Mouse (Mus musculus) adrenal gland, postnatal 25 days (tissue): ENCODE measurements around the gene Fam160a2. TPM values are rescaled to one million over a fixed set of nuclear protein-coding genes. Genes with fewer than 3 reads are reported as not detected.

ENCODE experiments used
- DNase-seq: peaks from one replicate; pipeline ENCODE4 v3.0.0; 2021; ENCODE audit warnings: mixed read lengths
- long read RNA-seq: library from polyadenylated mRNA; stranded (forward); transcript quantifications from one replicate; pipeline ENCODE4 v2.0.0, GENCODE M21; 2021
- total RNA-seq: library from RNA; stranded (reverse); gene quantifications from 2 replicates; pipeline ENCODE4 v1.2.3, GENCODE M21; 2021

The Fam160a2 gene
- 33.2 and 33.3 TPM in 2 replicates for total RNA-seq
- long read RNA-seq, full-length matches to known transcripts = 18 of 32 reads
- long read RNA-seq, partial matches to known transcripts = 6 of 32 reads
- long read RNA-seq, other reads (novel, unspliced or antisense) = 8 of 32 reads

- DNase-seq = peak; percentile 100
Measured at GRCm38 (mm10) chr7:105399935-105400624, at the start of gene Fam160a2. Gene Fam160a2 (minus strand): TSS chr7:105400054.

- no peak for DNase-seq
Measured at GRCm38 (mm10) chr7:105445076-105445475, 45.2 kb upstream of the Fam160a2 start.

- DNase-seq = no peak
Measured at GRCm38 (mm10) chr7:105441426-105441825, 41.6 kb upstream of the Fam160a2 start.

- no peak for DNase-seq
Measured at GRCm38 (mm10) chr7:105437979-105438772, 38.3 kb upstream of the Fam160a2 start.

GRCm38 (mm10) chr7:105434798-105435197, 34.9 kb upstream of the Fam160a2 start:
- no peak for DNase-seq

- no peak for DNase-seq
Measured at GRCm38 (mm10) chr7:105433859-105434258, 34.0 kb upstream of the Fam160a2 start.

- no peak for DNase-seq
Measured at GRCm38 (mm10) chr7:105432058-105432457, 32.2 kb upstream of the Fam160a2 start.

- no peak for DNase-seq
Measured at GRCm38 (mm10) chr7:105426051-105426450, 26.2 kb upstream of the Fam160a2 start.

GRCm38 (mm10) chr7:105425424-105426043, 25.7 kb upstream of the Fam160a2 start, which contains the start of gene Cckbr:
Gene Cckbr (plus strand): TSS chr7:105425731.
- DNase-seq = no peak

GRCm38 (mm10) chr7:105424368-105424767, 24.5 kb upstream of the Fam160a2 start:
- no peak for DNase-seq

GRCm38 (mm10) chr7:105420903-105421302, 21.0 kb upstream of the Fam160a2 start:
- DNase-seq = no peak

GRCm38 (mm10) chr7:105418106-105418505, 18.3 kb upstream of the Fam160a2 start:
- no peak for DNase-seq

- no peak for DNase-seq
Measured at GRCm38 (mm10) chr7:105416529-105416928, 16.7 kb upstream of the Fam160a2 start.

- no peak for DNase-seq
Measured at GRCm38 (mm10) chr7:105414385-105414784, 14.5 kb upstream of the Fam160a2 start.

- DNase-seq = peak; percentile 81
Measured at GRCm38 (mm10) chr7:105411874-105412632, 12.2 kb upstream of the Fam160a2 start.

GRCm38 (mm10) chr7:105406322-105406721, 6.5 kb upstream of the Fam160a2 start:
- no peak for DNase-seq

- DNase-seq = no peak
Measured at GRCm38 (mm10) chr7:105404268-105404667, 4.4 kb upstream of the Fam160a2 start, which contains the start of gene Cnga4. Gene Cnga4 (plus strand): TSS chr7:105404568.

- no peak for DNase-seq
Measured at GRCm38 (mm10) chr7:105399058-105399934, 558 bp downstream of the Fam160a2 start.

GRCm38 (mm10) chr7:105396126-105396525, 3.7 kb downstream of the Fam160a2 start:
- DNase-seq = no peak

GRCm38 (mm10) chr7:105395131-105395820, 4.6 kb downstream of the Fam160a2 start:
- DNase-seq = no peak
